Mouse (Mus musculus) heart, adult 2 months (tissue): ENCODE results near the gene Tmcc2. TPM values are rescaled to one million over a fixed set of nuclear protein-coding genes. Genes with fewer than 3 reads are reported as not detected.
A peak's percentile ranks its signal among the peaks of the same experiment; 100 is the strongest.

Experiments used
- DNase-seq, 2 experiments: peaks; one replicate each; pipeline ENCODE4 v3.0.0; 2021
- H3K27ac ChIP-seq: fragments of 200-600 bp; 2 replicates; pipeline ENCODE4 v1.8.1; 2022
- H3K27me3 ChIP-seq: fragments of 200-500 bp; 2 replicates; pipeline ENCODE4 v1.6.1; 2012; ENCODE audit warnings: mild to moderate bottlenecking, low read length, inconsistent platforms, mixed read lengths; ENCODE audit not compliant: control insufficient read depth, insufficient read depth
- H3K36me3 ChIP-seq: fragments of 200-500 bp; 2 replicates; pipeline ENCODE4 v1.6.1; 2012; ENCODE audit warnings: low read length, inconsistent platforms; ENCODE audit not compliant: control insufficient read depth, insufficient read depth
- H3K4me1 ChIP-seq: fragments of 200-500 bp; 2 replicates; pipeline ENCODE4 v1.6.1; 2011; ENCODE audit warnings: low read length; ENCODE audit not compliant: control insufficient read depth, insufficient read depth
- H3K4me3 ChIP-seq: fragments of 200-600 bp; 2 replicates; pipeline ENCODE4 v1.8.1; 2022
- H3K79me2 ChIP-seq: fragments of 200-500 bp; replicated peaks from 2 replicates; pipeline ENCODE4 v1.6.1; 2012; ENCODE audit warnings: mild to moderate bottlenecking, inconsistent platforms, low read length, moderate library complexity, mixed read lengths; ENCODE audit not compliant: control insufficient read depth, insufficient read depth
- H3K9ac ChIP-seq: fragments of 200-500 bp; 2 replicates; pipeline ENCODE4 v1.6.1; 2012; ENCODE audit warnings: low read depth, mild to moderate bottlenecking, control low read depth, inconsistent platforms, low read length, mixed read lengths
- CTCF ChIP-seq: fragments of 200-600 bp; IDR thresholded peaks from 2 replicates; pipeline ENCODE4 v1.8.1; 2022; ENCODE audit warnings: antibody characterized with exemption, mild to moderate bottlenecking, moderate library complexity
- EP300 ChIP-seq: fragments of 200-500 bp; IDR thresholded peaks from 2 replicates; pipeline ENCODE4 v1.6.1; 2011; ENCODE audit warnings: low read depth, low read length, control low read depth; ENCODE audit not compliant: insufficient read depth
- POLR2A ChIP-seq: fragments of 200-500 bp; IDR thresholded peaks from 2 replicates; pipeline ENCODE4 v1.6.1; 2011; ENCODE audit warnings: mild to moderate bottlenecking, low read depth, low read length, control low read depth; ENCODE audit not compliant: insufficient read depth
- WGBS: fragments of 180-500 bp; shearing (Covaris S2); methylation state at CpG from one replicate; pipeline ENCODE4 v1.1.7; 2018; 5-methylcytosine and 5-hydroxymethylcytosine counted together
- intact Hi-C: fragments of 180-260 bp; cut with DNase I; formaldehyde crosslinking; loops from one replicate; pipeline ENCODE4 v1.15.1; 2025
- polyA plus RNA-seq: library from polyadenylated mRNA; depleted of rRNA; stranded (reverse); fragments of >200 nt; gene quantifications from 2 replicates; pipeline ENCODE4 v1.2.3, GENCODE M21; 2012
- total RNA-seq, 2 experiments: library from RNA; stranded (reverse); gene quantifications; 2 replicates each; pipeline ENCODE4 v1.2.3; 2021

Tmcc2 gene
- total and polyA plus RNA-seq, 3 experiments = 17.5 to 25.4 (median 21.9) TPM

DNA sequence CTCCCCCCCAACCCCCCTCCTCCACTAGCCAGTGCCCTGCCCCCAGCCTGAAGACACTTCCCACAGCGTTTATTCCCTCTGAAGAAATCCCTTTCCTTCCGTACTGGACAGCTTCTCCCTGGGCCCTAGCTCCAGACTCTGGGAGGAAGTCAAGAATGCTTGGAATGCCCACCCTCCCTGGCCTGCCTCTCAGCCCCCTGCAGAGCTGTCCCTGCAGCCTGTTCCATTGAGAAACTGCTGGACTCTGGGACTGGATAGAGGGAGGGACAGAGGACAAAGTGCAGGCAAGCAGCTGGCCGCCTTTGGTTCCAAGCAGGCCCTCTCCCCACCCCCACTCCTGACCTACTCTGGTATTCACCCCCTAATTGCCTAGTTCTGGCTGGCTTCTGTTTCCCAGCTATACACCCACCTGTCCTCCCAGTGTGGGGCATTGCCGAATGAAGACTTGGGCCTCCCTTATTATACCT, 57.4 kb downstream of the Tmcc2 start:
- Histone ChIP-seq H3K79me2 (no peaks in the 10 kb centered on the region), H3K4me3 (no peak overlapping the region), H3K27me3 (no peaks in the 10 kb centered on the region), H3K4me1 (peaks cover 42% of the 10 kb centered on the region), H3K9ac (peak overlapping the region; percentile 23; the same call in 1 of the 2 replicates), H3K27ac (peak overlapping the region; percentile 51), H3K36me3 (no peaks in the 10 kb centered on the region)
- intact Hi-C loops = loop anchor here (2.0 kb wide), 1 partner anchor 15 kb away; no protein-coding TSS in a partner anchor
- WGBS = 9% methylated on average over 4 of the region's 4 CpGs
- no peak for TF ChIP-seq CTCF
- TF ChIP-seq EP300 = 0 out of 2 replicates have a peak, but pooled peaks have one; percentile 39
- DNase-seq = peak; percentile 71 to 83

GRCm38 (mm10) chr1:132333201-132333600, 57.9 kb downstream of the Tmcc2 start:
- Histone ChIP-seq H3K4me3 (no peak overlapping the region), H3K4me1 (peaks cover 37% of the 10 kb centered on the region), H3K79me2 (no peaks in the 10 kb centered on the region), H3K36me3 (no peaks in the 10 kb centered on the region), H3K27ac (no peak overlapping the region), H3K9ac (no peak overlapping the region), H3K27me3 (no peaks in the 10 kb centered on the region)
- intact Hi-C loops = loop anchor here (2.0 kb wide), 1 partner anchor 14 kb away; no protein-coding TSS in a partner anchor
- DNase-seq = no peak
- 47% methylated on average over 2 of the region's 2 CpGs for WGBS
- no peak for TF ChIP-seq EP300
- no peak for TF ChIP-seq POLR2A

GRCm38 (mm10) chr1:132331283-132331682, 59.8 kb downstream of the Tmcc2 start:
- peaks cover 30% of the 10 kb centered on the region for H3K4me1 ChIP-seq
- DNase-seq = no peak

DNA sequence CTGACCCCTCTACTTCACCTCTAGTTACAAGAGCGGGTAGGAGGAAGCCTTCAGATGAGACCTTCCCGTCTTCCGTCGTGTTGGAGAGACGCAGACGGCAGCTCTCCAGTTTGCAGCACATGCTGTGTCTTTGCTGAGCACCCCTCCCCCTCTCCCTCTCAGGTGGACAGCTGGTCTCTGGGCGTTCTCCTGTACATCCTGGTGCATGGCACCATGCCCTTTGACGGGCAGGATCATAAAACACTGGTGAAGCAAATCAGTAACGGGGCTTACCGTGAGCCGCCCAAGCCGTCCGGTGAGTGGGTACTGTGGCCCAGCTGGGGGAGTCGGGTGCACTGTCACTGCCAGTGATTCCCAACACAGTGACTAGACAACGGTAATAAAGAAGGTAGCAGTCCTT, 60.7 kb downstream of the Tmcc2 start:
- TF ChIP-seq CTCF (no peak), POLR2A (no peak), EP300 (no peak)
- Histone ChIP-seq H3K4me1 (peaks cover 23% of the 10 kb centered on the region), H3K9ac (no peak overlapping the region), H3K27ac (no peak overlapping the region), H3K4me3 (no peak overlapping the region), H3K36me3 (no peaks in the 10 kb centered on the region), H3K79me2 (no peaks in the 10 kb centered on the region), H3K27me3 (no peaks in the 10 kb centered on the region)
- WGBS = 88% methylated on average over 15 of the region's 15 CpGs
- intact Hi-C loops = no loop called here
- no peak for DNase-seq

More at GRCm38 (mm10) chr1:132331283-132331682, 59.8 kb downstream of the Tmcc2 start:
- no peaks in the 10 kb centered on the region for H3K36me3 ChIP-seq
- H3K4me3 ChIP-seq = no peak overlapping the region
- intact Hi-C loops = no loop called here
- H3K79me2 ChIP-seq = no peaks in the 10 kb centered on the region
- H3K9ac ChIP-seq = no peak overlapping the region
- no peaks in the 10 kb centered on the region for H3K27me3 ChIP-seq
- H3K27ac ChIP-seq = no peak overlapping the region
- 87% methylated on average over 17 of the region's 17 CpGs for WGBS
- TF ChIP-seq CTCF (no peak), EP300 (no peak), POLR2A (no peak)

- WGBS = 59% methylated on average over 7 of the region's 7 CpGs
- Histone ChIP-seq H3K4me3 (no peak overlapping the region), H3K36me3 (no peaks in the 10 kb centered on the region)
These were observed 61.4 kb downstream of the Tmcc2 start for GRCm38 (mm10) chr1:132329656-132330055.

DNA sequence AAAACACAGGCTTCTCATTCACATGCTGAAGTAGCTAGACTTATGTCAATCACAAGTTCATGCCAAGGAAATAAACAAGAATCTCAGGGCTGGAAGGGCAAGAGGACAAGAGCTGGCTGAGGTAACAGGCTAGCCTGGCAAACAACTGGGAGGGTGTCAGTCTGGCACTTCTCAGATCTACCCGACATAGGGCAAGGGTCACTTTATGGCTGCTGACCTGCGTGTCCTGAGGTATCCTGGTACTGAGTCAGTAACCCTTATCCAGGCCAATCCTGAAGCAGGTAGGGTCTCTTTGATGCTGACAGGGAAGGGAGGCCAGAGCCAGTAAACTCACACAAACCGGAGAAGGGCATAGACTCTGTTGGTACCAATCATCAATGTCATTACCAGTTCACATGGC, 62.5 kb downstream of the Tmcc2 start:
- intact Hi-C loops = loop anchor here (10.0 kb wide), 1 partner anchor 324 kb away; the partner anchor contains the start of gene Elk4
- TF ChIP-seq POLR2A (no peak), CTCF (no peak), EP300 (no peak)
- no peaks in the 10 kb centered on the region for H3K27me3 ChIP-seq
- DNase-seq = no peak
- 91% methylated on average over 3 of the region's 3 CpGs for WGBS
- H3K9ac ChIP-seq = no peak overlapping the region
- H3K79me2 ChIP-seq = no peaks in the 10 kb centered on the region
- no peak overlapping the region for H3K27ac ChIP-seq
- no peak overlapping the region for H3K4me3 ChIP-seq
- no peaks in the 10 kb centered on the region for H3K36me3 ChIP-seq
- H3K4me1 ChIP-seq = peaks cover 8% of the 10 kb centered on the region

More at GRCm38 (mm10) chr1:132329656-132330055, 61.4 kb downstream of the Tmcc2 start:
- DNase-seq = no peak
- no peak for TF ChIP-seq POLR2A
- TF ChIP-seq EP300 = no peak
- TF ChIP-seq CTCF = no peak
- no peak overlapping the region for H3K27ac ChIP-seq
- no peaks in the 10 kb centered on the region for H3K79me2 ChIP-seq
- H3K4me1 ChIP-seq = peaks cover 16% of the 10 kb centered on the region
- intact Hi-C loops = loop anchor here (10.0 kb wide), 1 partner anchor 325 kb away; the partner anchor contains the start of gene Elk4
- H3K9ac ChIP-seq = no peak overlapping the region
- H3K27me3 ChIP-seq = no peaks in the 10 kb centered on the region
